Mouse (Mus musculus) ES-E14 (cell line): ENCODE data around the gene 4933425L06Rik. TPM values are rescaled to one million over a fixed set of nuclear protein-coding genes. Genes with fewer than 3 reads are reported as not detected.

Experiments used
- DNase-seq: peaks from one replicate; pipeline ENCODE4 v3.0.0-alpha.2; 2013; ENCODE audit warnings: low read depth, low spot score
- H3K27ac ChIP-seq: 2 replicates; pipeline ENCODE4 v1.5.1; 2012; ENCODE audit warnings: low read depth, mild to moderate bottlenecking, low read length, moderate library complexity, mixed read lengths; ENCODE audit not compliant: poor library complexity, insufficient read depth, severe bottlenecking
- H3K36me3 ChIP-seq: 2 replicates; pipeline ENCODE4 v1.6.1; 2012; ENCODE audit warnings: mild to moderate bottlenecking, low read length, moderate library complexity, mixed read lengths; ENCODE audit not compliant: control insufficient read depth, poor library complexity, insufficient read depth, severe bottlenecking
- H3K4me1 ChIP-seq, 2 experiments: fragments of 150-350 bp in 1 of 2; sonication (generic) in 1 of 2; 2 replicates each; pipeline ENCODE4 v1.6.1; 2012; ENCODE audit warnings: low read length in 2 of 2, mild to moderate bottlenecking in 1 of 2, mixed read lengths in 1 of 2; ENCODE audit not compliant: control insufficient read depth in 2 of 2, insufficient read depth in 2 of 2, poor library complexity in 1 of 2
- H3K4me3 ChIP-seq, 2 experiments: fragments of 150-350 bp in 1 of 2; sonication (generic) in 1 of 2; 2 replicates each; pipeline ENCODE4 v1.5.1; 2012; ENCODE audit warnings: low read length in 2 of 2, low read depth in 1 of 2, mild to moderate bottlenecking in 1 of 2, mixed read lengths in 1 of 2; ENCODE audit not compliant: insufficient read depth in 1 of 2, poor library complexity in 1 of 2, severe bottlenecking in 1 of 2
- H3K9ac ChIP-seq: 2 replicates; pipeline ENCODE4 v1.6.1; 2012; ENCODE audit warnings: low read depth, mild to moderate bottlenecking, low read length, mixed read lengths; ENCODE audit not compliant: poor library complexity, insufficient read depth, severe bottlenecking
- H3K9me3 ChIP-seq: fragments of 150-350 bp; sonication (generic); 2 replicates; pipeline ENCODE4 v1.6.1; 2012; ENCODE audit warnings: low read depth, mild to moderate bottlenecking, low read length; ENCODE audit not compliant: control insufficient read depth, insufficient read depth
- CHD2 ChIP-seq: IDR thresholded peaks from 2 replicates; pipeline ENCODE4 v1.6.1; 2014; ENCODE audit warnings: mild to moderate bottlenecking, low read depth, low read length, inconsistent platforms
- HCFC1 ChIP-seq: IDR thresholded peaks from 2 replicates; pipeline ENCODE4 v1.6.1; 2012; ENCODE audit warnings: low read length, inconsistent platforms, borderline replicate concordance; ENCODE audit not compliant: insufficient read depth
- MAFK ChIP-seq: IDR thresholded peaks from 2 replicates; pipeline ENCODE4 v1.6.1; 2014; ENCODE audit warnings: mild to moderate bottlenecking, low read depth, low read length, inconsistent platforms; ENCODE audit not compliant: insufficient read depth
- ZC3H11A ChIP-seq: IDR thresholded peaks from 2 replicates; pipeline ENCODE4 v1.6.1; 2012; ENCODE audit warnings: low read depth, mild to moderate bottlenecking, inconsistent platforms, low read length, borderline replicate concordance
- ZNF384 ChIP-seq: IDR thresholded peaks from 2 replicates; pipeline ENCODE4 v1.6.1; 2012; ENCODE audit warnings: low read depth, low read length, inconsistent platforms
- in situ Hi-C, 2 experiments: fragments of 600-800 bp; cut with MboI; formaldehyde crosslinking; loops; one replicate each; pipeline ENCODE4 v1.15.1; 2025; ENCODE audit warnings: low sequenced_read_pairs in 2 of 2, inconsistent platforms in 1 of 2; ENCODE audit not compliant: unreplicated experiment in 2 of 2
- total RNA-seq: library from RNA; depleted of rRNA; stranded (reverse); fragments of 300-350 nt; gene quantifications from 2 replicates; pipeline ENCODE4 v1.2.3, GENCODE M21; 2012

The 4933425L06Rik gene
- total RNA-seq, 1 experiment: not detected

DNA sequence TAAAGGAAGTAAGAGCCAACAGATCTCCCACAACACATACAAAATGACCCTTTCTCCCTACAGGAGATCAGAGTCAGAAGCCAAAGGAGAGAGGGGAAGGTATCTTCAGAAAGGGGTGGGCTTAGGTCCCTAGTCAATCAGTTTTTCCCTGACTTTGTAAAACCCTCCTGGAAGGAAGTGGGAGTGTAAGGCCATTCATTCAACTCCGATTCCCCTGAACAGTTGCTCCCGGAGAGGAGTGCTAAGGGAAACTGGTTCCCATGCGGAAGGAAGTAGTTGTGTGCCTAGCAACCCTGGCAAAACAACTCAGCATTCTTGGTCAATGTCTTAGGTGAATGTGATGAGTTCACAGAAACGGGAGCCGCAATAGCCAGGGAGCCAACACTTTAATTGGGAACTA is 26.5 kb upstream of the 4933425L06Rik start:
- Histone ChIP-seq H3K36me3 (no peaks in the 10 kb centered on the region), H3K27ac (no peak overlapping the region), H3K9me3 (no peaks in the 10 kb centered on the region), H3K9ac (no peak overlapping the region), H3K4me1 (no peaks in the 10 kb centered on the region), H3K4me3 (no peak overlapping the region)
- in situ Hi-C loops: no loop called here
- no peak for DNase-seq
- TF ChIP-seq HCFC1 (no peak), ZC3H11A (no peak)

DNA sequence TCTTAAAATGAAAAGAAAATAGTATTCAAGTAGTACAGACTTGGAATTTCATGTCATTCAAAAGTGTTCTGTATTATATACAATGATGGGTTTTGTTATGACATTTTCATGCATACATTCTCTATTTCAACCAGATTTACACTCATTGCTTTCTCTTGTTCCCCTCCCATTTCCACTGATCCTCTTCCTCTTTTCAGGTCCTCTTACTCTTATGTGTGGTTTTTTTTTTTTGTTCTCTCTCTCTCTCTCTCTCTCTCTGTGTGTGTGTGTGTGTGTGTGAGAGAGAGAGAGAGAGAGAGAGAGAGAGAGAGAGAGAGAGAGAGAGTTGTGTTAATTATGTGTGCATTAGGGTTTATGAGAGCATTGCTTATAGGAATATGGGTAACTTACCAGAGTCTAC is 15.8 kb upstream of the 4933425L06Rik start:
- TF ChIP-seq MAFK (no peak), ZNF384 (no peak), HCFC1 (no peak), ZC3H11A (no peak), CHD2 (no peak)
- no peak for DNase-seq
- in situ Hi-C loops: no loop called here

DNA sequence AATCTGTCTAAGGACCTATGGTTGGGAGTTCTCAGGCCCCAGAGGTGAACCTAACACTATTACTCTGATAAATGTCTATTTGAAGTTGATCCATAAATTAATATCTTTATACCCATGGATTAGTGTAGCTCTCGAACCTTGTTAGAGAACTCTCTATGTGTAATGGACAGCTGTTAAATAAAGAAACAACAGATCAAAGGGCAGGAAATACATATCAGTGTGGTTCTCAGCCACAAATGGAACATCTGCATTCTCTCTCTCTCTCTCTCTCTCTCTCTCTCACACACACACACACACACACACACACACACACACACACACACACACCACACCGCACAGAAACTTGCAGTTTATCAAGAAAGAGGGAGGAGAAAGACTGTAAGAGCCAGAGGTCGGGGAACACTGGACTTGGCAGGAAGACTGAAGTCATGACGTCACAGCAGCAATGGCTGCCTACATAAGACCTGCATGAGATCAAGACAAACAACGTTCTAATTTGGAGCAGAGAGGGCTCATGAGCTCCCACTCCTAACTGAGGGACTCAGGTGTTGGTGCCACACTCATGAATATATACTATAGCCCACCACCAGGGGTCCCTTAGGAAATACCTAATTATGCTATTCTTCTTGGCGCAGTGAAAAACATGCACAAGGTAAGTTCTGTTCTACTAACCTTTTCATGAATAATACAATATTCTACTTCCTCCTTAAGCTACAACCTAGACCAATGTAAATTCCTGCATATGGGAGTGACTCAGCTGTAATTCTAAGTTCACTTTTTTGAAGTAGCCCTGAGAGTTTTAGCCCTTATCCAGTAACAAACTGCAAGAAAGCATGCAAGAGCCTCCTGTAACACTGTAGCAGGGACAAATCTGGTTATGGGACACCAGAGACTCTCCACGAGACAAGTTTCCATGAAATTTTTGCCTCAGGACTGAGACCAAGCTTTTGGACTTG is 14.8 kb upstream of the 4933425L06Rik start:
- no peak for DNase-seq
- no peaks in the 10 kb centered on the region for H3K36me3 ChIP-seq
- no peak overlapping the region for H3K9ac ChIP-seq
- no peak for TF ChIP-seq ZC3H11A
- TF ChIP-seq MAFK: 0 out of 2 replicates have a peak, but pooled peaks have one; percentile 6
- H3K27ac ChIP-seq: no peak overlapping the region
- H3K4me1 ChIP-seq: no peaks in the 10 kb centered on the region
- H3K4me3 ChIP-seq: no peak overlapping the region
- H3K9me3 ChIP-seq: no peaks in the 10 kb centered on the region
- in situ Hi-C loops: no loop called here

More for the DNA sequence above, 15.8 kb upstream of the 4933425L06Rik start:
- no peak overlapping the region for H3K9ac ChIP-seq
- no peaks in the 10 kb centered on the region for H3K9me3 ChIP-seq
- no peak overlapping the region for H3K4me3 ChIP-seq
- no peaks in the 10 kb centered on the region for H3K36me3 ChIP-seq
- no peak overlapping the region for H3K27ac ChIP-seq
- no peaks in the 10 kb centered on the region for H3K4me1 ChIP-seq

DNA sequence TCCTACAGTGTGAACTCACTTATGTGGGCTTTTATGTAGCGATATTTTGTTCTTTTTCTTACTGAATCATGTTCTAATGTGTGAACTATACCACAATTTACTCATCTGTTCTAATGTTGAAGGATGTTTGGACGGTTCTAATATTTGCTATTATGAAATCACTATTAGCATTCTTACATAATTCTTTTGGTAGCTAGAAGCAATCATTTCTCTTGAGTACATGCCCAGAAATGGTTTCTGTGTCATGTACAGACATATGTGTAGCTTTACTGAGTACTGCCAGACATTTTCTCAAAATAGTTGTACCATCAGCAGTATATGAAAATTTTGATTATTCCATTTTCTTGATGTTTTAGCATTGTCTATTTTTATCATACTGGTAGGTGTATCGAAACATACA is 7.4 kb downstream of the 4933425L06Rik start:
- no peaks in the 10 kb centered on the region for H3K36me3 ChIP-seq
- DNase-seq: no peak
- no peak overlapping the region for H3K27ac ChIP-seq
- H3K9me3 ChIP-seq: no peaks in the 10 kb centered on the region
- in situ Hi-C loops: no loop called here
- no peak overlapping the region for H3K4me3 ChIP-seq
- H3K4me1 ChIP-seq: no peaks in the 10 kb centered on the region
- TF ChIP-seq MAFK (no peak), ZC3H11A (no peak), HCFC1 (no peak), ZNF384 (no peak), CHD2 (no peak)
- no peak overlapping the region for H3K9ac ChIP-seq
